Mouse (Mus musculus) left cerebral cortex, postnatal 14 days (tissue): ENCODE data around the gene Vac14. TPM values are rescaled to one million over a fixed set of nuclear protein-coding genes. Genes with fewer than 3 reads are reported as not detected.

Experiments
- DNase-seq, 2 experiments: peaks; one replicate each; pipeline ENCODE4 v3.0.0; 2021 to 2022; ENCODE audit warnings: low spot score in 2 of 2, mixed read lengths in 1 of 2
- intact Hi-C: fragments of 180-260 bp; cut with DNase I; formaldehyde crosslinking; loops from one replicate; pipeline ENCODE4 v1.15.1; 2025
- total RNA-seq, 2 experiments: library from RNA; stranded (reverse); gene quantifications; 2 replicates each; pipeline ENCODE4 v1.2.3; 2021

Gene Vac14
- total RNA-seq, 2 experiments from 2014 or later, result 22.4 to 24.5 TPM

GRCm38 (mm10) chr8:110731346-110731859 lies 113.0 kb downstream of the Vac14 start:
- no peak for DNase-seq
- intact Hi-C loops, result no loop called here

DNA sequence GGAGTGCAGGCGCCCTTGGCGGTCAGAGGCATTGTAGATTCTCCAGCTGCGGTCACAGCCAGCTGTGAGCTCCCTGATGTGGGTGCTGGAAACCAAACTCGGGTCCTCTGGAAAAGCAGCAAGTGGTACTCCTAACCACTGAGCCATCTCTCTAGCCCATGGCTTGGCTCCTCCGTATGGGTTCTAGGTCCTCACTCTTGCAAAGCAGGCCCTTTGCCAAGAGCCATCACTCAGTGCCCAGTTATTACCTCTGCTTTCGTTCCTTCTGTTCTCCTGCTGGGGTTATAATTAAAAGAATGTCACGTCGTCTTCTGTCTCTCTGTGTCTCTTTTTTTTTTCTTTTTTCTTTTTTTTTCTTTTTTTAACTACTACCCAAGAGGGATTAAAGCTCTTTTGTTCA lies 114.7 kb downstream of the Vac14 start:
- intact Hi-C loops, result no loop called here
- no peak for DNase-seq

DNA sequence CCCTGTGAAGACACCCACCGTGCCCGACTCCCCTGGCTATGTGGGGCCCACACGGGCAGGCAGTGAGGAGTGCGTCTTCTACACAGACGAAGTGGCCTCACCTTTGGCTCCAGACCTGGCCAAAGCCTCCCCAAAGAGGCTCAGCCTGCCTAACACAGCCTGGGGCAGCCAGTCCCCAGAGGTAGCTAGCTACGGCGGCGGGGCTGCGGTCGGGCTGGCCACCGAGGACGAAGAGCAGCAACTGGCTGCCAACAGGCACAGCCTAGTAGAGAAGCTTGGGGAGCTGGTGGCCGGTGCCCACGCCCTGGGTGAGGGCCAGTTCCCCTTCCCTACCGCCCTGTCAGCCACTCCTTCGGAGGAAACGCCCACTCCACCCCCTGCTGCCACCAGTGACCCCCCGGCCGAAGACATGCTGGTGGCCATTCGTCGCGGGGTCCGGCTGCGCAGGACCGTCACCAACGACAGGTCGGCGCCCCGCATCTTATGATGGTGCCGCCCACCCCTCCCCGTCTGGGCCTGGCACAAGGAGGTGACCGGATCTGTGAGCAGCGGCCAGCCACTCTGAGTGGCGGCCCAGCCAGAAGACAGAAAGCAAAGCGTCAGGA lies 120.3 kb downstream of the Vac14 start:
- intact Hi-C loops, result no loop called here
- no peak for DNase-seq

DNA sequence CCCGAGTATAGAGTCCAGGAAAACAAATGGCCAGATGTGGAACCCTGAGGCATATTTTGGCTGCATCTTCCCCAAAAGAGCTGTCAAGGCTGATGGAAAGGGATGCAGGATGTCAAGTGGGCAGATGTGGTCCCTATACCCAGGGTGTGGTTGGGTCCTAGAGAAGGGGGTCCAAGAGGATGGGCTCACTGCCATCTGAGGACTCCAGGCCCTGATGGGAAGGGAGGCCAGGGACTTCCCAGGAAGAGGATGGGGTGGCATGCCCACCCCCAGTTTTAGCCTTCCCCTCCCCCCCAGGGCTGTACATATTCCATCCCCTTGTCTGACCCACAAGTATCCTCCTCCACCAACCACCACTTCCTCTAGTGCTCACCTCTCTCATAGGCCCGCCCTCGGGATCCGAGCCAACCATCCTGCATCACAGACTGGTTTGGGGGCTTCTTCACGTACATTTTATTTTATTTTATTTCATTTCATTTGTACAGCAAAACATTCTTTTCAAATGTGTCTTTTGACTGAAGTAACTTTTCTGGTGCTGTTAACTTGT lies 122.3 kb downstream of the Vac14 start:
- no peak for DNase-seq

GRCm38 (mm10) chr8:110741816-110742451 lies 123.5 kb downstream of the Vac14 start:
- intact Hi-C loops, result loop anchor here (10.0 kb wide), 1 partner anchor 243 kb away; no protein-coding TSS in a partner anchor
- DNase-seq, result peak in 1 of 2 experiments; percentile 4

More for the DNA sequence above, 122.3 kb downstream of the Vac14 start:
- intact Hi-C loops, result loop anchor here (10.0 kb wide), 1 partner anchor 244 kb away; no protein-coding TSS in a partner anchor

GRCm38 (mm10) chr8:110742452-110742818 lies 124.0 kb downstream of the Vac14 start:
- intact Hi-C loops, result loop anchor here (10.0 kb wide), 1 partner anchor 242 kb away; no protein-coding TSS in a partner anchor

GRCm38 (mm10) chr8:110745162-110745561 lies 126.8 kb downstream of the Vac14 start:
- intact Hi-C loops, result loop anchor here (10.0 kb wide), 1 partner anchor 240 kb away; no protein-coding TSS in a partner anchor
- DNase-seq, result no peak

More at GRCm38 (mm10) chr8:110742452-110742818, 124.0 kb downstream of the Vac14 start:
- DNase-seq, result peak in 1 of 2 experiments; percentile 4

GRCm38 (mm10) chr8:110746661-110747060 lies 128.3 kb downstream of the Vac14 start:
- intact Hi-C loops, result loop anchor here (10.0 kb wide), 1 partner anchor 238 kb away; no protein-coding TSS in a partner anchor
- DNase-seq, result peak in 1 of 2 experiments; percentile 4

DNA sequence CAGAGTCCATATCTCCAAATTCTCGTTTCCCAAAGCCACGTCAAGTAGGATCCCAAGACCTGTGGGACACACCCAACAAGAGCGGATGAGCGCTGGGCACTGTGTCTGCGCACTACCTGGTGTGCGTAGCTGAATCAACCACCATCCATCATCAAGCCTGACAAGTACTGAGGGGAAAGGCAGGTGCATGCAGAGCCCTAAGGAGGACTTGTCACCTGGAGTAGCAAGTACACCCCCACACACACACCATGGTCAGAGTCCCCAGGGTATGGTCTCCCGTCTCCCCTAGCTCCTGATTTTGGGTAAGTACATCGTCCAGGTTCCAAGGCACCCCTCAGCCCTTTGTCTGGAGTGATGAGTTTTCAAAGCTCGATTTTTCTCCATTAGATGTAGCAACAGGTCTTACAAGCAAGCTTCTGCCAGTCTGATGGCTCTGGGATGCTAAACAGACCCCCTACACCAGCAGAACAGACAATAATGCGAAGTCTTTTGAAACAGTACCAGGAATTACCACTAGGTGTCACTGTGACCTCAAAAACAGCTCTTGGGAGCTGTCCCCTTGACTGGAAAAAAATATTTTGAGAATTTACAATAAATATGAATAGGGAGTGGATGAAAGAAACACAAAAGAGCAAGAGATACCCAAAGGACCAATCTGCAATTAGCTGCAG lies 131.2 kb downstream of the Vac14 start:
- intact Hi-C loops, result loop anchor here (5.0 to 10.0 kb wide), 3 partner anchors 58 to 235 kb away; partner anchors contain the start of gene Il34
- peak; percentile 71 to 76 for DNase-seq

DNA sequence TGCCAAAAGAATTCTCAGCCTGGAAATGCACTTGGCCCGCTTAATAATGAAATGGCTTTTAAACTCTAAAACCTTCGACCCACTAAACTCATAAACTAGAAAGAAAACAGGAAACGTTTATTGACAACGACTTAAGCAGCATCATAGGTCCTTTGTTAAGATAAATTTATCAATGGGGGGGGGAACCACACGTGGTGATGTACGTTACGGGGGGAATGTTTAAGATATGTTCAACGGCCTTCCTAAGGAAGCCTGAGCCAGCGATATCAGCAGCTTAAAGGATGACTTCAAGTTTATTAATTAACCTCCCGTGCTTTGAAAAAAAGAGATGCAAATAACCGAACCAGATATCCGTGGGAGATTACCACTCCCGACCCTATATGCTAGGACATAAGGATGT lies 131.9 kb downstream of the Vac14 start:
- DNase-seq, result no peak
- intact Hi-C loops, result loop anchor here (5.0 kb wide), 2 partner anchors 57 to 92 kb away; partner anchors contain the start of gene Il34

DNA sequence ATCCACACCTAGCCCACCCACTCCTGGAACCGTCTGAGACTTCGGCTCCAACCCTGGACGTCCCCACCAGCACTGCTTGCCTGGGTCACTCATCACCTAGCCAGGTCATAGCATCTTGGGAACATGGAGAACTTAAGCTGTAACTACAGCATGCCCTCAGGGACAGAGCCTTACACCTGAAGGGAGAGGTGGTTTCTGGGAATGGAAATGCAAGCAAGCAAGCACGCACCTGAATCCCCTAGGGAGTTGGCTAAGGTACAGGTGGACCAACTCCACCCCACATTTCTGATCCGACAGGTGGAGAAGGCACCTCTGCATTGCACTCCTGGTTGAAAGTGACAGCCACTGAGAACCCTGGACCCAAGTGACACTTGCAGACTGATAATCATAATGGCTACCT lies 133.1 kb downstream of the Vac14 start:
- intact Hi-C loops, result loop anchor here (5.0 kb wide), 2 partner anchors 56 to 91 kb away; partner anchors contain the start of gene Il34
- DNase-seq, result no peak

- peak in 1 of 2 experiments; percentile 52 for DNase-seq
- intact Hi-C loops, result loop anchor here (2.0 to 5.0 kb wide), 3 partner anchors 18 to 88 kb away; partner anchors contain the start of gene Il34
Measured at GRCm38 (mm10) chr8:110754713-110755112, 136.3 kb downstream of the Vac14 start.

- intact Hi-C loops, result loop anchor here (2.0 kb wide), 1 partner anchor 17 kb away; no protein-coding TSS in a partner anchor
- DNase-seq, result peak; percentile 68 to 72
Measured at GRCm38 (mm10) chr8:110755511-110756170, 137.3 kb downstream of the Vac14 start.

DNA sequence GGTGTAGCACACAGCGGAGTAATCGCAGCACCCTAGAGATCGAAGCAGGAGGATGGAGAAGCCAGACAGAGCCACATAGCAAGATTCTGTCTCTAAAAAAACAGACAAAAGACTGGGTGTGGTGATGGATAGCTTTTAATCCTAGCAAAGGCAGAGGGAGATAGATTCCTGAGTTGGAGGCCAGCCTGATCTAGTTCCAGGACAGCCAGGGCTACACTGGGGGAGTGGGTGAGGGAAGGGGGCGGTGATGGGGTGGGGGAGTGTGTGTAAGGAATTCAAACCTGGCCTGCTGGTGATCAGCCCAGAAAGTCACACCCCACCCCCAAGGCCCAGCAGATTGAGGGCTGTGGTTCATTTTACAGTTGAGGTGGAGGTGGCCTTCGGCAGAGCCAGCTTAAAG lies 137.8 kb downstream of the Vac14 start:
- intact Hi-C loops, result no loop called here
- DNase-seq, result no peak

DNA sequence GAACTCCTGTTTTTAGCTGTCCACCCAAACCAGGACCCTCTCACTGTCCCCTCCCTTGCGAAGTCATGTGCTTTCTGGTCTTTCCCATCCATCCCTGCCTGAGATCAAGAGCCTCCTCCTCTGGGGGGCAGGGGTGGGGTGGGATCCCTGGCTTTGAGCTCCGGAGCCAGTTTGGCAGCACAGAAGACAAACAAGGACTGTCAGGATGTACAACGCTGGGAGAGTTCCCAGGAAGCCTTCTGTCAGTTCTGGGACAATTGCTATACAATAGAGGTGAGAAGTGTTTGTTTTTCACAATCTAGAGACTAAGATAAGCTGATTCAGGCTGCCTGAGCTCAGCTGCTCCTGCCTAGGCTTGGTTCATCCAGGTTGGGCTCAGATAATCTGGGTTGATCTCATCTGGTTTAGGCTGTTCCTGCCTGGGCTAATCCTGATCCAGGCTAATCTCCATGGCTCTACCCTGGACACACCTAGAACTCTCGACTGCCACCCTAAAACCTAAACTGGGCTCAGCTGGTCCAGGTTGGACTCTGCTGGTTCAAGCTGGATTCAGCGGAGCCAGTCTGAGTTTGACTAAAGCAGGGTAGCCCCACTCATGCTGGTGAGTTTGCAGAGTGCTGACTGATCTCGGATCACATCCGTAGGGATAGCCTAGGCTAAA lies 142.0 kb downstream of the Vac14 start:
- intact Hi-C loops, result no loop called here
- DNase-seq, result no peak

- intact Hi-C loops, result no loop called here
- no peak for DNase-seq
Measured at GRCm38 (mm10) chr8:110761185-110761584, 142.8 kb downstream of the Vac14 start.

DNA sequence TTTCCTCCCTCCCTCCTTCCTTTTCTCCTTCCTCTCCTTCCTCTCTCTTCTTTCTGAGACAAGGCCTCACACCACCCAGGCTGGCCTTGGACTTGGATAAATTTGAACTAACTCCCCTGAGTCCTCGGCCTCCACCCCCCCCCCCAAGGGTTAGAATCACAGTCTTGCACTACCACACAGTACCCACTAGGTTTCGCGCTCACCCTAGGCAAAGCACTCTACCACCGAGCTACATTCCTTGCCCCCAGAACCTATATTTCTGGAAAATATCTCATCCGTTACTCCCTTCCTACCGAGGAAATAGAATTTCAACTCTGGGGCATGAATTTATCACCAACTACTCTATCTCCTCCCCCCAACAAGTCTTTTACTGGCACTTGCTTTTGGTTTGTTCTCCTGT lies 143.6 kb downstream of the Vac14 start:
- intact Hi-C loops, result no loop called here
- DNase-seq, result no peak

DNA sequence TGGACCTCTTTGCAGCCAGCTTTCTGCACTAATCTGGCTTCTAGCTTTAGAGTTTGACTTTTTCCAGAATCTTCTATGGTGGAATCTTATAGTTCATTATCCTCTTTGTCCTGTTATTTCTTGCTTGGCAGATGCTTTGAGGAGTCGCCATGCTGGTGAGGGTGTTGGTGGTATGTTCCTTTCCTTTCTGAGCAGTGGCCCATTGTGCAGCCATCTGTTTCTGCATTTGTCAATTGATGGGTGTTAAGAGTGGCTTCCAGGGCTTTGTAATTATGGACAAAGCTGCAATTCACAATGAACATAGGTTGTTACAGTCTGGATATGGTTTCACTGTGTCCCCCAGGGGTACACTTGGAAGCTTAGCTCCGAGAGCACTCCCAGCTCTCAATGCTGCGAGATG lies 146.3 kb downstream of the Vac14 start:
- DNase-seq, result no peak
- intact Hi-C loops, result no loop called here
